In the genomic region with DNA sequence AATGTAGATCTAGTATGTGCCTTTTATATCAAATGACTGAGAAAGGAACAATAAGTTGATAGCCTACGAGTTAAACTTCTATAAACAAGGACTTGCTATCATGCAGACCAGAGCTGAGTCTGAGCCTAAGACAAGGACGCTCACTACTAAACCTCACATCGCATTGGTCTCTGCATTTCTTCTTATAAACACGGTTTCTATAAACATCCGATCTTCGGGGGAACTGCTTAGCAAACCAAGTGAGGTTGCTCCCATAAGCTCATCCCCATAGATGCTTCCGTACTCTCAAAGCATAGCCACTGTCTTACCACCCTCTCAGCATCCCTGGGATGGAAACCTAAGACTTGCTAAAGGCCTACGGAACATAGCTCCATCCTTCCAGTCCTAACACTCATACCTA, we compare ENCODE assay signal across 19 mouse cellular contexts.
DNase-seq lines count a peak whose midpoint lies in the region; ATAC-seq and TF ChIP-seq lines count a peak whose summit lies in the region.
"Had no signal": no experiment of that assay in that cellular context is flagged by ENCODE, and none has a peak within 500 bp of the region (broad histone marks: within the 10 kb centered on the region; RNA-seq: fewer than 3 reads in every experiment).

No protein-coding gene starts in this region.

- H3K79me2 ChIP-seq in heart, adult 2 months (replicated peaks; ENCODE audit: control insufficient read depth, insufficient read depth, low read length): 0 out of 2 replicates have a peak, but pooled peaks cover 2% of the 10 kb centered on the region

- H3K36me3 ChIP-seq in heart, embryonic 15.5 days: no peaks in the 10 kb centered on the region
- H3K36me3 ChIP-seq in heart, adult 2 months (ENCODE audit: control insufficient read depth, insufficient read depth, low read length): peaks cover 15% of the 10 kb centered on the region
- no peaks in the 10 kb centered on the region for H3K36me3 ChIP-seq in lung, embryonic 16.5 days (ENCODE audit: control insufficient read depth, insufficient read depth, low read length)
- H3K36me3 ChIP-seq in intestine, postnatal 0 days (ENCODE audit: control insufficient read depth, insufficient read depth): no peaks in the 10 kb centered on the region
- H3K36me3 ChIP-seq in stomach, postnatal 0 days (ENCODE audit: control insufficient read depth, insufficient read depth, low read length): no peaks in the 10 kb centered on the region
- H3K36me3 ChIP-seq: embryonic facial prominence, embryonic 10.5 days; forebrain, embryonic 12.5 days; hindbrain, embryonic 12.5 days had no signal

- no peaks in the 10 kb centered on the region for H3K27me3 ChIP-seq in heart, embryonic 15.5 days
- H3K27me3 ChIP-seq in heart, adult 2 months (ENCODE audit: control insufficient read depth, insufficient read depth, low read length): no peaks in the 10 kb centered on the region
- no peaks in the 10 kb centered on the region for H3K27me3 ChIP-seq in lung, embryonic 16.5 days (ENCODE audit: control insufficient read depth, insufficient read depth, low read depth, low read length)
- H3K27me3 ChIP-seq in intestine, postnatal 0 days (replicated peaks; ENCODE audit: control insufficient read depth, insufficient read depth, low read length): no peaks in the 10 kb centered on the region
- no peaks in the 10 kb centered on the region for H3K27me3 ChIP-seq in stomach, postnatal 0 days (ENCODE audit: control insufficient read depth, insufficient read depth, low read length)
- H3K27me3 ChIP-seq: forebrain, embryonic 12.5 days; hindbrain, embryonic 12.5 days had no signal

- H3K27ac ChIP-seq in heart, embryonic 15.5 days: peak overlapping the region; percentile 75
- H3K27ac ChIP-seq in heart, adult 2 months: no peak overlapping the region
- H3K27ac ChIP-seq in lung, embryonic 16.5 days (ENCODE audit: low read length): peak overlapping the region; percentile 91
- H3K27ac ChIP-seq in intestine, postnatal 0 days (ENCODE audit: low read depth, low read length): peak overlapping the region; percentile 35; the same call in 1 of the 2 replicates
- peak overlapping the region; percentile 80 for H3K27ac ChIP-seq in stomach, postnatal 0 days (replicated peaks)
- H3K27ac ChIP-seq: embryonic facial prominence, embryonic 10.5 days; forebrain, embryonic 12.5 days; hindbrain, embryonic 12.5 days; kidney, postnatal 0 days had no signal

- no peak for TF ChIP-seq CTCF in heart, adult 2 months (IDR thresholded peaks at IDR 0.05)
- no peak for TF ChIP-seq CTCF in intestine, postnatal 0 days (IDR thresholded peaks at IDR 0.05; ENCODE audit: low read depth)
- no peak for TF ChIP-seq CTCF in stomach, postnatal 0 days (IDR thresholded peaks at IDR 0.05; ENCODE audit: low read depth)

- no peaks in the 10 kb centered on the region for H3K9me3 ChIP-seq in heart, embryonic 15.5 days (replicated peaks)
- no peaks in the 10 kb centered on the region for H3K9me3 ChIP-seq in lung, embryonic 16.5 days (ENCODE audit: control insufficient read depth, low read length)
- no peaks in the 10 kb centered on the region for H3K9me3 ChIP-seq in intestine, postnatal 0 days (ENCODE audit: control insufficient read depth)
- H3K9me3 ChIP-seq in stomach, postnatal 0 days (ENCODE audit: control insufficient read depth, low read length): no peaks in the 10 kb centered on the region
- H3K9me3 ChIP-seq: embryonic facial prominence, embryonic 10.5 days; forebrain, embryonic 12.5 days; hindbrain, embryonic 12.5 days had no signal

- TF ChIP-seq POLR2A in heart, adult 2 months (IDR thresholded peaks at IDR 0.05; ENCODE audit: insufficient read depth, low read depth, low read length): no peak

- H3K4me3 ChIP-seq in heart, embryonic 15.5 days: no peak overlapping the region
- no peak overlapping the region for H3K4me3 ChIP-seq in heart, adult 2 months
- H3K4me3 ChIP-seq in lung, embryonic 16.5 days (ENCODE audit: low read length): no peak overlapping the region
- no peak overlapping the region for H3K4me3 ChIP-seq in intestine, postnatal 0 days (ENCODE audit: low read depth, low read length)
- H3K4me3 ChIP-seq in stomach, postnatal 0 days (ENCODE audit: low read depth, low read length): no peak overlapping the region
- H3K4me3 ChIP-seq: embryonic facial prominence, embryonic 10.5 days; forebrain, embryonic 12.5 days; hindbrain, embryonic 12.5 days; myocyte had no signal

- H3K4me1 ChIP-seq in heart, embryonic 15.5 days (replicated peaks): peaks cover 71% of the 10 kb centered on the region
- H3K4me1 ChIP-seq in heart, adult 2 months (ENCODE audit: control insufficient read depth, insufficient read depth, low read length): peaks cover 18% of the 10 kb centered on the region
- H3K4me1 ChIP-seq in lung, embryonic 16.5 days (replicated peaks; ENCODE audit: control insufficient read depth, insufficient read depth, low read length): peaks cover 55% of the 10 kb centered on the region
- 0 out of 2 replicates have a peak, but pooled peaks cover 4% of the 10 kb centered on the region for H3K4me1 ChIP-seq in intestine, postnatal 0 days (replicated peaks; ENCODE audit: control insufficient read depth, insufficient read depth, low read length)
- 0 out of 2 replicates have a peak, but pooled peaks cover 4% of the 10 kb centered on the region for H3K4me1 ChIP-seq in stomach, postnatal 0 days (replicated peaks; ENCODE audit: control insufficient read depth, insufficient read depth)

- intact Hi-C loops in heart, adult 2 months (cut with DNase I): no loop called here

- no peak for ATAC-seq in heart, embryonic 15.5 days (replicated peaks; ENCODE audit: insufficient number of reproducible peaks, insufficient read depth, low FRiP score, low read depth)
- peak; percentile 39 for ATAC-seq in lung, embryonic 16.5 days (ENCODE audit: low read depth)
- ATAC-seq in intestine, postnatal 0 days: no peak
- ATAC-seq in stomach, postnatal 0 days (ENCODE audit: low FRiP score, low TSS enrichment): no peak
- no peak for ATAC-seq in megakaryocyte, adult 5-6 weeks (ENCODE audit: poor library complexity, severe bottlenecking)
- ATAC-seq: inflammation-experienced regulatory T-cells, adult 6 months had no signal

- WGBS in heart, embryonic 15.5 days: 85% methylated on average over 8 of the region's 8 CpGs
- 80% methylated on average over 8 of the region's 8 CpGs for WGBS in heart, adult 2 months
- WGBS in lung, embryonic 16.5 days: 55% methylated on average over 8 of the region's 8 CpGs
- 72% methylated on average over 8 of the region's 8 CpGs for WGBS in intestine, postnatal 0 days
- 51% methylated on average over 8 of the region's 8 CpGs for WGBS in stomach, postnatal 0 days

- TF ChIP-seq EP300 in heart, adult 2 months (IDR thresholded peaks at IDR 0.05; ENCODE audit: insufficient read depth, low read depth, low read length): no peak
- no peak for TF ChIP-seq EP300 in stomach, postnatal 0 days (optimal IDR thresholded peaks at IDR 0.05)

- DNase-seq in heart, adult 2 months: no peak
- DNase-seq in lung, postnatal 36 days: no peak
- no peak for DNase-seq in stomach, postnatal 0 days (ENCODE audit: low spot score)
- DNase-seq: adrenal gland, adult 2 months; cerebellum, adult 8-10 months; heart, adult 18-20 months; liver; midbrain, embryonic 14.5 days; right cerebral cortex, postnatal 14 days had no signal

- H3K4me2 ChIP-seq in heart, embryonic 15.5 days: 0 out of 2 replicates have a peak overlapping the region, but pooled peaks have one; percentile 41
- H3K4me2 ChIP-seq in lung, embryonic 16.5 days (ENCODE audit: low read depth, low read length): peak overlapping the region; percentile 21; the same call in 1 of the 2 replicates
- H3K4me2 ChIP-seq in intestine, postnatal 0 days (replicated peaks; ENCODE audit: low read depth): no peak overlapping the region
- H3K4me2 ChIP-seq in stomach, postnatal 0 days (replicated peaks; ENCODE audit: low read depth): no peak overlapping the region
- H3K4me2 ChIP-seq: forebrain, embryonic 12.5 days; hindbrain, embryonic 12.5 days had no signal

- no peak overlapping the region for H3K9ac ChIP-seq in heart, embryonic 15.5 days
- H3K9ac ChIP-seq in heart, adult 2 months (ENCODE audit: low read depth, low read length): no peak overlapping the region
- no peak overlapping the region for H3K9ac ChIP-seq in lung, embryonic 16.5 days (ENCODE audit: low read length)
- H3K9ac ChIP-seq in intestine, postnatal 0 days (ENCODE audit: low read depth, low read length): no peak overlapping the region
- H3K9ac ChIP-seq in stomach, postnatal 0 days (ENCODE audit: low read length): no peak overlapping the region
- H3K9ac ChIP-seq: forebrain, embryonic 12.5 days; hindbrain, embryonic 12.5 days had no signal

Comparison
In these comparisons a context has a peak if more than half of its experiments do, and no peak if none do; other contexts are left out.
1. H3K4me2 ChIP-seq: peak in heart, embryonic 15.5 days (single experiment) and lung, embryonic 16.5 days (single experiment); none in intestine, postnatal 0 days (single experiment) and stomach, postnatal 0 days (single experiment).